ENCODE assay signal across 9 mouse cellular contexts in genomic region chr1:152766804-152767748, GRCm38 (mm10). TPM values are rescaled to one million over a fixed set of nuclear protein-coding genes. Genes with fewer than 3 reads are reported as not detected.
DNase-seq lines count a peak whose midpoint lies in the region; ATAC-seq lines count a peak whose summit lies in the region.
"Had no signal": no experiment of that assay in that cellular context is flagged by ENCODE, and none has a peak within 500 bp of the region (broad histone marks: within the 10 kb centered on the region; RNA-seq: fewer than 3 reads in every experiment).

No protein-coding gene starts in this region.

- peak overlapping the region; percentile 96 for H3K4me3 ChIP-seq in intestine, embryonic 15.5 days (replicated peaks)

- no peaks in the 10 kb centered on the region; the same call in 1 of the 2 replicates for H3K27me3 ChIP-seq in intestine, embryonic 15.5 days (replicated peaks)

- H3K36me3 ChIP-seq in intestine, embryonic 15.5 days, result peaks cover 11% of the 10 kb centered on the region

- H3K9me3 ChIP-seq in intestine, embryonic 15.5 days, result no peaks in the 10 kb centered on the region

- WGBS in intestine, embryonic 15.5 days, result 1% methylated on average over 60 of the region's 60 CpGs

- peak overlapping the region; percentile 89 for H3K27ac ChIP-seq in intestine, embryonic 15.5 days

- peak; percentile 50 for ATAC-seq in erythroid progenitor cell, adult 5-6 weeks (replicated peaks; ENCODE audit: low FRiP score, poor library complexity, severe bottlenecking)
- ATAC-seq in intestine, embryonic 15.5 days, result peak; percentile 77
- ATAC-seq in granulocyte monocyte progenitor cell, adult 5-6 weeks (replicated peaks; ENCODE audit: poor library complexity, severe bottlenecking), result no peak

- H3K4me1 ChIP-seq in intestine, embryonic 15.5 days (replicated peaks), result no peaks in the 10 kb centered on the region

- peak overlapping the region; percentile 97 for H3K9ac ChIP-seq in intestine, embryonic 15.5 days

- DNase-seq in adrenal gland, adult 8-10 months, result peak; percentile 21
- DNase-seq in adrenal gland, postnatal 4 days (ENCODE audit: low spot score in 2 of 2), result no peak
- DNase-seq in ovary, postnatal 10 days (ENCODE audit: low spot score), result peak; percentile 25
- no peak for DNase-seq in ovary, postnatal 14 days (ENCODE audit: low spot score)
- peak; percentile 32 for DNase-seq in lung, postnatal 14 days

- H3K4me2 ChIP-seq in intestine, embryonic 15.5 days (replicated peaks), result peak overlapping the region; percentile 98

RNA-seq across cellular contexts. Expression of gene Arpc5, which starts 0.7 kb away (rescaled TPM):
- total RNA-seq in adrenal gland, adult 8-10 months (2022), result 100 to 1,000 TPM in 2 of 4 experiments, 10 to 100 TPM in 2; 83.9 to 107 (median 101) TPM
- 100 to 1,000 TPM; 120 to 124 TPM for total RNA-seq in adrenal gland, postnatal 4 days (2021)
- 179 and 205 TPM in 2 replicates for total RNA-seq in erythroid progenitor cell, adult 5-6 weeks (2015; ENCODE audit: low replicate concordance)
- total RNA-seq in erythroid progenitor cell, adult 5-6 weeks (2017; ENCODE audit: low replicate concordance), result 67.3 and 71.2 TPM in 2 replicates
- polyA plus RNA-seq in intestine, embryonic 15.5 days (2015; fragmentation: Nextera tagmentation; extraction: Ambion mirVana), result 327 and 358 TPM in 2 replicates
- total RNA-seq in granulocyte monocyte progenitor cell, adult 5-6 weeks (2014; fragmentation: Nextera tagmentation), result 175 and 199 TPM in 2 replicates
- total RNA-seq in granulocyte monocyte progenitor cell, adult 5-6 weeks (2017), result 115 and 134 TPM in 2 replicates

RNA-seq across cellular contexts. Expression of gene Rgl1, which starts 0.9 kb away (rescaled TPM):
- 10 to 100 TPM; 23.9 to 47.1 (median 32.6) TPM for total RNA-seq in adrenal gland, adult 8-10 months (2022)
- total RNA-seq in adrenal gland, postnatal 4 days (2021), result 10 to 100 TPM; 50.8 to 60.7 TPM
- total RNA-seq in erythroid progenitor cell, adult 5-6 weeks (2015; ENCODE audit: low replicate concordance), result 5.0 and 8.4 TPM in 2 replicates
- total RNA-seq in erythroid progenitor cell, adult 5-6 weeks (2017; ENCODE audit: low replicate concordance), result 30.9 and 32.8 TPM in 2 replicates
- 44.2 and 44.8 TPM in 2 replicates for polyA plus RNA-seq in intestine, embryonic 15.5 days (2015; fragmentation: Nextera tagmentation; extraction: Ambion mirVana)
- 1.6 and 3.3 TPM in 2 replicates for total RNA-seq in granulocyte monocyte progenitor cell, adult 5-6 weeks (2014; fragmentation: Nextera tagmentation)
- total RNA-seq in granulocyte monocyte progenitor cell, adult 5-6 weeks (2017), result 0.46 and 2.1 TPM in 2 replicates

RNA-seq across cellular contexts. Expression of gene Apobec4, which starts 16.7 kb away (rescaled TPM):
- total RNA-seq in adrenal gland, adult 8-10 months (2022), result not detected
- total RNA-seq in adrenal gland, postnatal 4 days (2021), result not detected
- not detected in 2 replicates for total RNA-seq in erythroid progenitor cell, adult 5-6 weeks (2015; ENCODE audit: low replicate concordance)
- not detected in 2 replicates for total RNA-seq in erythroid progenitor cell, adult 5-6 weeks (2017; ENCODE audit: low replicate concordance)
- not detected in 2 replicates for polyA plus RNA-seq in intestine, embryonic 15.5 days (2015; fragmentation: Nextera tagmentation; extraction: Ambion mirVana)
- total RNA-seq in granulocyte monocyte progenitor cell, adult 5-6 weeks (2014; fragmentation: Nextera tagmentation), result not detected in 2 replicates
- total RNA-seq in granulocyte monocyte progenitor cell, adult 5-6 weeks (2017), result not detected in 2 replicates
- total RNA-seq: heart, postnatal 10 days had no signal

RNA-seq across cellular contexts. Expression of gene Ncf2, which starts 32.9 kb away (rescaled TPM):
- 1 to 10 TPM; 4.2 to 9.2 (median 8.3) TPM for total RNA-seq in adrenal gland, adult 8-10 months (2022)
- total RNA-seq in adrenal gland, postnatal 4 days (2021), result 1 to 10 TPM; 5.4 to 7.3 TPM
- total RNA-seq in erythroid progenitor cell, adult 5-6 weeks (2015; ENCODE audit: low replicate concordance), result 28.9 and 35.3 TPM in 2 replicates
- 21.6 and 26.7 TPM in 2 replicates for total RNA-seq in erythroid progenitor cell, adult 5-6 weeks (2017; ENCODE audit: low replicate concordance)
- 8.3 and 8.8 TPM in 2 replicates for polyA plus RNA-seq in intestine, embryonic 15.5 days (2015; fragmentation: Nextera tagmentation; extraction: Ambion mirVana)
- 102 and 121 TPM in 2 replicates for total RNA-seq in granulocyte monocyte progenitor cell, adult 5-6 weeks (2014; fragmentation: Nextera tagmentation)
- 118 and 136 TPM in 2 replicates for total RNA-seq in granulocyte monocyte progenitor cell, adult 5-6 weeks (2017)

Comparison
In these comparisons a context has a peak if more than half of its experiments do, and no peak if none do; other contexts are left out.
1. DNase-seq: peak in adrenal gland, adult 8-10 months (single experiment), ovary, postnatal 10 days (single experiment) and lung, postnatal 14 days (single experiment); none in adrenal gland, postnatal 4 days (0 of 2) and ovary, postnatal 14 days (single experiment).